Mouse (Mus musculus): ENCODE results near the gene Sept3.
"Not testable (repeated sequence)": the region's sequence is repeated elsewhere in the genome, so short reads cannot be mapped to it uniquely, and the experiment has no call there.

The Sept3 gene

GRCm38 (mm10) chr15:82274593-82274926 lies at the start of gene Sept3:
TSS of gene Sept3 (plus strand) at chr15:82274893.
- DNase-seq (ENCODE audit: low spot score): no peak

GRCm38 (mm10) chr15:82225769-82226168 lies 48.9 kb upstream of the Sept3 start:
- no peak for DNase-seq (ENCODE audit: low spot score)

- no peak for DNase-seq (ENCODE audit: low spot score)
Measured at GRCm38 (mm10) chr15:82229542-82230045, 45.1 kb upstream of the Sept3 start.

GRCm38 (mm10) chr15:82230098-82230611 lies 44.5 kb upstream of the Sept3 start:
- DNase-seq (ENCODE audit: low spot score): no peak

GRCm38 (mm10) chr15:82231100-82231499 lies 43.6 kb upstream of the Sept3 start:
- no peak for DNase-seq (ENCODE audit: low spot score)

GRCm38 (mm10) chr15:82231591-82232378 lies 42.9 kb upstream of the Sept3 start:
- no peak for DNase-seq (ENCODE audit: low spot score)

GRCm38 (mm10) chr15:82232651-82233050 lies 42.0 kb upstream of the Sept3 start:
- DNase-seq (ENCODE audit: low spot score): no peak

GRCm38 (mm10) chr15:82235661-82236060 lies 39.0 kb upstream of the Sept3 start:
- no peak for DNase-seq (ENCODE audit: low spot score)

- DNase-seq (ENCODE audit: low spot score): peak; percentile 65
Measured at GRCm38 (mm10) chr15:82236565-82236964, 38.1 kb upstream of the Sept3 start.

GRCm38 (mm10) chr15:82243311-82243710 lies 31.4 kb upstream of the Sept3 start:
- no peak for DNase-seq (ENCODE audit: low spot score)

- DNase-seq (ENCODE audit: low spot score): no peak
Measured at GRCm38 (mm10) chr15:82243742-82244114, 31.0 kb upstream of the Sept3 start.

GRCm38 (mm10) chr15:82244115-82244804 lies 30.4 kb upstream of the Sept3 start, which contains the start of gene Cenpm:
TSS of gene Cenpm (minus strand) at chr15:82244748.
- peak; percentile 92 for DNase-seq (ENCODE audit: low spot score)

- not testable (repeated sequence) for DNase-seq (ENCODE audit: low spot score)
Measured at GRCm38 (mm10) chr15:82244805-82245161, 29.9 kb upstream of the Sept3 start.

GRCm38 (mm10) chr15:82247131-82247776 lies 27.4 kb upstream of the Sept3 start:
- DNase-seq (ENCODE audit: low spot score): no peak

GRCm38 (mm10) chr15:82251579-82251978 lies 23.1 kb upstream of the Sept3 start:
- no peak for DNase-seq (ENCODE audit: low spot score)

GRCm38 (mm10) chr15:82252097-82252496 lies 22.6 kb upstream of the Sept3 start, which contains the start of gene 1500009C09Rik:
TSS of gene 1500009C09Rik (plus strand) at chr15:82252397.
- DNase-seq (ENCODE audit: low spot score): no peak

- no peak for DNase-seq (ENCODE audit: low spot score)
Measured at GRCm38 (mm10) chr15:82255248-82255647, 19.4 kb upstream of the Sept3 start.

GRCm38 (mm10) chr15:82255944-82256383 lies 18.7 kb upstream of the Sept3 start:
- no peak for DNase-seq (ENCODE audit: low spot score)

- peak; percentile 29 for DNase-seq (ENCODE audit: low spot score)
Measured at GRCm38 (mm10) chr15:82259510-82259909, 15.2 kb upstream of the Sept3 start.

- DNase-seq (ENCODE audit: low spot score): no peak
Measured at GRCm38 (mm10) chr15:82266356-82266755, 8.3 kb upstream of the Sept3 start.

- DNase-seq (ENCODE audit: low spot score): no peak
Measured at GRCm38 (mm10) chr15:82268185-82268584, 6.5 kb upstream of the Sept3 start.

GRCm38 (mm10) chr15:82268783-82269182 lies 5.9 kb upstream of the Sept3 start:
- no peak for DNase-seq (ENCODE audit: low spot score)
